Mouse (Mus musculus) adrenal gland, adult 2 months (tissue): ENCODE data around the gene Upf3a. TPM values are rescaled to one million over a fixed set of nuclear protein-coding genes. Genes with fewer than 3 reads are reported as not detected.

Source experiments
- polyA plus RNA-seq: library from polyadenylated mRNA; depleted of rRNA; stranded (reverse); fragments of >200 nt; gene quantifications from 2 replicates; pipeline ENCODE4 v1.2.3, GENCODE M21; 2012; rRNA removed
- total RNA-seq, 2 experiments: library from RNA; stranded (reverse); gene quantifications; 2 replicates each; pipeline ENCODE4 v1.2.3; 2021

The Upf3a gene
- total and polyA plus RNA-seq, 3 experiments: 4.1 to 28.3 (median 27.7) TPM

Other genes starting within 250 kb of the Upf3a start
- gene 1700029H14Rik, start 223.2 kb upstream of the Upf3a start, total RNA-seq: not detected
- gene 1700029H14Rik, start 223.2 kb upstream of the Upf3a start, polyA plus RNA-seq: not detected in 2 replicates
- gene Rasa3, start 108.0 kb upstream of the Upf3a start, total RNA-seq: 10 to 100 TPM; 27.4 to 35.9 TPM
- gene Rasa3, start 108.0 kb upstream of the Upf3a start, polyA plus RNA-seq: 25.8 and 38.6 TPM in 2 replicates
- gene Cfap97d2, start 79.7 kb upstream of the Upf3a start, total RNA-seq: not detected
- gene Cfap97d2, start 79.7 kb upstream of the Upf3a start, polyA plus RNA-seq: 0.13 and 0.45 TPM in 2 replicates
- gene Cdc16, start 27.9 kb upstream of the Upf3a start, total RNA-seq: 10 to 100 TPM; 51.0 to 57.0 TPM
- gene Cdc16, start 27.9 kb upstream of the Upf3a start, polyA plus RNA-seq: 27.5 and 28.8 TPM in 2 replicates
- not detected for gene AF366264, start 52.8 kb downstream of the Upf3a start, total RNA-seq
- not detected in 2 replicates for gene AF366264, start 52.8 kb downstream of the Upf3a start, polyA plus RNA-seq
- gene Champ1, start 84.0 kb downstream of the Upf3a start, total RNA-seq: 10 to 100 TPM; 22.6 to 25.1 TPM
- 10.9 and 12.2 TPM in 2 replicates for gene Champ1, start 84.0 kb downstream of the Upf3a start, polyA plus RNA-seq
- 10 to 100 TPM in 1 of 2 experiments, 1 to 10 TPM in 1; 9.1 to 18.7 TPM for gene Coprs, start 104.7 kb downstream of the Upf3a start, total RNA-seq
- 20.6 and 28.1 TPM in 2 replicates for gene Coprs, start 104.7 kb downstream of the Upf3a start, polyA plus RNA-seq